Mouse (Mus musculus) CH12.LX (cell line): ENCODE data around the gene Hoxb7. TPM values are rescaled to one million over a fixed set of nuclear protein-coding genes. Genes with fewer than 3 reads are reported as not detected.

Source experiments
- DNase-seq: peaks from one replicate; pipeline ENCODE4 v3.0.0-alpha.2; 2013; ENCODE audit errors: extremely low read depth
- H3K27ac ChIP-seq: 2 replicates; pipeline ENCODE4 v1.5.1; 2012; ENCODE audit warnings: low read depth, mild to moderate bottlenecking, control low read depth, moderate library complexity; ENCODE audit not compliant: insufficient read depth
- H3K27me3 ChIP-seq: replicated peaks from 2 replicates; pipeline ENCODE3; 2012; ENCODE audit warnings: inconsistent platforms
- H3K36me3 ChIP-seq, 2 experiments: replicated peaks in 1 of 2; 2 replicates each; pipeline versions ENCODE3 to v1.6.1; 2012; ENCODE audit warnings: inconsistent platforms in 1 of 2, low read length in 1 of 2, mild to moderate bottlenecking in 1 of 2, mixed read lengths in 1 of 2, moderate library complexity in 1 of 2; ENCODE audit not compliant: control insufficient read depth in 1 of 2, insufficient read depth in 1 of 2
- H3K4me1 ChIP-seq, 2 experiments: 2 replicates each; pipeline ENCODE4 v1.6.1; 2012; ENCODE audit warnings: inconsistent platforms in 1 of 2, moderate library complexity in 1 of 2; ENCODE audit not compliant: insufficient read depth in 2 of 2, control insufficient read depth in 1 of 2
- H3K4me2 ChIP-seq: 2 replicates; pipeline ENCODE4 v1.6.1; 2012; ENCODE audit warnings: low read depth, mild to moderate bottlenecking, control low read depth; ENCODE audit not compliant: poor library complexity, insufficient read depth, severe bottlenecking
- H3K4me3 ChIP-seq, 3 experiments: fragments of 150-350 bp in 1 of 3; sonication (generic) in 1 of 3; replicated peaks in 1 of 3; 2 replicates each; pipeline versions ENCODE3 to v1.5.1; 2011 to 2012; ENCODE audit warnings: low read depth in 2 of 3, low read length in 2 of 3, mild to moderate bottlenecking in 2 of 3, moderate library complexity in 2 of 3, control low read depth in 1 of 3, improper control_type of control experiment in 1 of 3, inconsistent platforms in 1 of 3, mixed read lengths in 1 of 3; ENCODE audit not compliant: poor library complexity in 1 of 3
- H3K79me2 ChIP-seq: replicated peaks from 2 replicates; pipeline ENCODE4 v1.6.1; 2012; ENCODE audit warnings: mild to moderate bottlenecking, moderate library complexity; ENCODE audit not compliant: control insufficient read depth, poor library complexity, insufficient read depth, severe bottlenecking; ENCODE audit errors: extremely low read depth
- H3K9ac ChIP-seq: 2 replicates; pipeline ENCODE4 v1.6.1; 2012; ENCODE audit warnings: low read depth, mild to moderate bottlenecking, control low read depth, moderate library complexity; ENCODE audit not compliant: insufficient read depth
- H3K9me3 ChIP-seq: replicated peaks from 2 replicates; pipeline ENCODE3; 2012; ENCODE audit warnings: low read length, inconsistent platforms, mixed read lengths
- BHLHE40 ChIP-seq: IDR thresholded peaks from 2 replicates; pipeline ENCODE4 v1.6.1; 2011; ENCODE audit warnings: mild to moderate bottlenecking, low read depth, low read length, improper control_type of control experiment
- CHD2 ChIP-seq: IDR thresholded peaks from 2 replicates; pipeline ENCODE4 v1.6.1; 2011; ENCODE audit warnings: low read length, improper control_type of control experiment
- ELF1 ChIP-seq: IDR thresholded peaks from 2 replicates; pipeline ENCODE4 v1.6.1; 2014; ENCODE audit warnings: low read depth, mild to moderate bottlenecking, inconsistent platforms, low read length, improper control_type of control experiment
- ETS1 ChIP-seq: conservative IDR thresholded peaks from 2 replicates; pipeline ENCODE4 v1.6.1; 2012; ENCODE audit warnings: low read depth, mild to moderate bottlenecking, inconsistent platforms, low read length, improper control_type of control experiment, moderate library complexity
- HCFC1 ChIP-seq: IDR thresholded peaks from 2 replicates; pipeline ENCODE4 v1.6.1; 2012; ENCODE audit warnings: low read depth, mild to moderate bottlenecking, inconsistent platforms, low read length, improper control_type of control experiment
- JUN ChIP-seq: IDR thresholded peaks from 2 replicates; pipeline ENCODE4 v1.6.1; 2011; ENCODE audit warnings: low read depth, mild to moderate bottlenecking, low read length, improper control_type of control experiment, moderate library complexity; ENCODE audit not compliant: insufficient read depth
- KAT2A ChIP-seq: IDR thresholded peaks from 2 replicates; pipeline ENCODE4 v1.6.1; 2012; ENCODE audit warnings: low read length, improper control_type of control experiment, inconsistent platforms; ENCODE audit not compliant: insufficient replicate concordance
- MAX ChIP-seq: IDR thresholded peaks from 2 replicates; pipeline ENCODE4 v1.6.1; 2011; ENCODE audit warnings: low read length, improper control_type of control experiment
- MAZ ChIP-seq: IDR thresholded peaks from 2 replicates; pipeline ENCODE4 v1.6.1; 2012; ENCODE audit warnings: low read depth, mild to moderate bottlenecking, inconsistent platforms, low read length, improper control_type of control experiment, moderate library complexity
- MEF2A ChIP-seq: IDR thresholded peaks from 2 replicates; pipeline ENCODE4 v1.6.1; 2014; ENCODE audit warnings: low read depth, mild to moderate bottlenecking, inconsistent platforms, low read length, improper control_type of control experiment, borderline replicate concordance
- MYC ChIP-seq: IDR thresholded peaks from 2 replicates; pipeline ENCODE4 v1.6.1; 2011; ENCODE audit warnings: low read depth, mild to moderate bottlenecking, improper control_type of control experiment, low read length
- NELFE ChIP-seq: IDR thresholded peaks from 2 replicates; pipeline ENCODE4 v1.6.1; 2011; ENCODE audit warnings: low read depth, low read length, improper control_type of control experiment
- RCOR1 ChIP-seq: conservative IDR thresholded peaks from 2 replicates; pipeline ENCODE4 v1.6.1; 2012; ENCODE audit warnings: low read depth, mild to moderate bottlenecking, inconsistent platforms, low read length, improper control_type of control experiment
- SIN3A ChIP-seq: IDR thresholded peaks from 2 replicates; pipeline ENCODE4 v1.6.1; 2012; ENCODE audit warnings: low read length, improper control_type of control experiment, inconsistent platforms
- USF1 ChIP-seq: IDR thresholded peaks from 2 replicates; pipeline ENCODE4 v1.6.1; 2014; ENCODE audit warnings: low read depth, mild to moderate bottlenecking, inconsistent platforms, low read length, improper control_type of control experiment
- USF2 ChIP-seq: conservative IDR thresholded peaks from 2 replicates; pipeline ENCODE4 v1.6.1; 2011; ENCODE audit warnings: low read depth, low read length, improper control_type of control experiment
- ZC3H11A ChIP-seq: IDR thresholded peaks from 2 replicates; pipeline ENCODE4 v1.6.1; 2012; ENCODE audit warnings: low read depth, mild to moderate bottlenecking, inconsistent platforms, low read length, improper control_type of control experiment
- ZKSCAN1 ChIP-seq: IDR thresholded peaks from 2 replicates; pipeline ENCODE4 v1.6.1; 2012; ENCODE audit warnings: low read depth, inconsistent platforms, low read length, improper control_type of control experiment, borderline replicate concordance
- dilution Hi-C: fragments of 300-500 bp; cut with MboI; formaldehyde crosslinking; loops from 2 replicates; pipeline ENCODE4 v1.14.3; 2020; ENCODE audit warnings: low sequenced_read_pairs; ENCODE audit not compliant: extremely low pct_unique_long_range_greater_than_20kb, extremely low pct_ligation_motif_present
- in situ Hi-C: fragments of 300-500 bp; cut with MboI; formaldehyde crosslinking; loops from 3 replicates; pipeline ENCODE4 v1.14.3; 2019; ENCODE audit warnings: low sequenced_read_pairs, low pct_ligation_motif_present, low pct_unique_long_range_greater_than_20kb, mixed read lengths
- polyA plus RNA-seq: library from polyadenylated mRNA; unstranded; fragments of >175 nt; gene quantifications from 2 replicates; pipeline ENCODE4 v1.2.1, GENCODE M21; 2012; ENCODE audit warnings: low read depth; ENCODE audit not compliant: insufficient read length
- total RNA-seq, 2 experiments: library from RNA; depleted of rRNA; stranded (reverse); fragments of 300-350 nt in 1 of 2; fragments of >200 nt in 1 of 2; gene quantifications; 2 replicates each; pipeline ENCODE4 v1.2.3; 2012 to 2014

The Hoxb7 gene
- total and polyA plus RNA-seq, 3 experiments = not detected

GRCm38 (mm10) chr11:96301837-96302236 lies 15.4 kb downstream of the Hoxb7 start:
- H3K9me3 ChIP-seq = peaks cover 33% of the 10 kb centered on the region
- no peaks in the 10 kb centered on the region for H3K36me3 ChIP-seq
- TF ChIP-seq ZC3H11A (no peak), SIN3A (no peak), USF1 (no peak), MYC (no peak), ELF1 (no peak), JUN (no peak)
- no peak for DNase-seq
- H3K27ac ChIP-seq = no peak overlapping the region
- no peak overlapping the region for H3K9ac ChIP-seq
- peaks cover 65% of the 10 kb centered on the region for H3K27me3 ChIP-seq
- dilution Hi-C loops = no loop called here
- H3K4me2 ChIP-seq = no peak overlapping the region
- in situ Hi-C loops = loop anchor here (25.0 kb wide), 1 partner anchor 235 kb away; no protein-coding TSS in a partner anchor
- H3K4me1 ChIP-seq = peaks cover 0 to 5% of the 10 kb centered on the region in 2 experiments; a peak in 1 of 4 replicates
- no peaks in the 10 kb centered on the region for H3K79me2 ChIP-seq
- no peak overlapping the region for H3K4me3 ChIP-seq

GRCm38 (mm10) chr11:96302381-96303150 lies 16.1 kb downstream of the Hoxb7 start:
- peaks cover 64% of the 10 kb centered on the region for H3K27me3 ChIP-seq
- peaks cover 0 to 5% of the 10 kb centered on the region in 2 experiments; a peak in 1 of 4 replicates for H3K4me1 ChIP-seq
- H3K9me3 ChIP-seq = peaks cover 33% of the 10 kb centered on the region
- dilution Hi-C loops = no loop called here
- TF ChIP-seq ZKSCAN1 = no peak
- TF ChIP-seq KAT2A = no peak
- no peak for TF ChIP-seq CHD2
- TF ChIP-seq NELFE = no peak
- no peak for TF ChIP-seq USF1
- TF ChIP-seq RCOR1 = no peak
- no peak for TF ChIP-seq MEF2A
- TF ChIP-seq USF2 = no peak
- TF ChIP-seq HCFC1 = no peak
- TF ChIP-seq BHLHE40 = no peak
- no peak for TF ChIP-seq MAZ
- TF ChIP-seq JUN = no peak
- TF ChIP-seq ZC3H11A = no peak
- no peak for TF ChIP-seq MAX
- TF ChIP-seq ETS1 = no peak
- no peak for DNase-seq
- H3K36me3 ChIP-seq = no peaks in the 10 kb centered on the region
- no peak overlapping the region for H3K4me2 ChIP-seq
- H3K27ac ChIP-seq = no peak overlapping the region
- no peaks in the 10 kb centered on the region for H3K79me2 ChIP-seq
- in situ Hi-C loops = loop anchor here (25.0 kb wide), 1 partner anchor 235 kb away; no protein-coding TSS in a partner anchor
- H3K9ac ChIP-seq = no peak overlapping the region
- no peak overlapping the region for H3K4me3 ChIP-seq
